Mouse (Mus musculus) retina, postnatal 7 days (tissue): ENCODE data around the gene Tmem274.

Source experiments
- DNase-seq: peaks from one replicate; pipeline ENCODE4 v3.0.0-alpha.2; 2012; ENCODE audit warnings: low read depth, low spot score

The Tmem274 gene

GRCm38 (mm10) chr4:149525170-149525569 is 48.0 kb downstream of the Tmem274 start:
- no peak for DNase-seq

GRCm38 (mm10) chr4:149525811-149526210 is 48.6 kb downstream of the Tmem274 start:
- no peak for DNase-seq

- no peak for DNase-seq
These were observed 49.2 kb downstream of the Tmem274 start for GRCm38 (mm10) chr4:149526330-149526729.

GRCm38 (mm10) chr4:149527621-149528354 is 50.6 kb downstream of the Tmem274 start:
- no peak for DNase-seq

DNA sequence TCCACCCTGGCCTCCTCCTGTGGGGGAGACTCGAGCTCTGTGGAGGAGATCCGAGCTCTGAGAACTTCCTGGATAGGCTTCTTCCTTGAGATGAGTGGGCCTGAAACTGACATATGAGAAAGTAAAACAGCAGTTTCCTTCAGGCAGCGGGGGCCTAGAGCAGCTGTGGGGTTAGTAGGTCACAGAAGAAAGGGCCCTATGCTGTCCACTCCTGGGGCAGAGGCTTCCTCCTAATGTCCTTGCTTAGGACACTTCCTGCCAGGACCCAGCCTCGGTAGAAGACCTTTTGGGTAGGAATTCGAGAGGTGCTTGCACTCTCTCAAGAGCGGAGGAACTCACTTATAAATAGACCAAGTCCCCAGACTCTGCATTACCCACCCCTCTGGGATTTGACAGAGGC is 52.5 kb downstream of the Tmem274 start:
- no peak for DNase-seq
